Mouse (Mus musculus): ENCODE measurements around the gene Polrmt.

The Polrmt gene

DNA sequence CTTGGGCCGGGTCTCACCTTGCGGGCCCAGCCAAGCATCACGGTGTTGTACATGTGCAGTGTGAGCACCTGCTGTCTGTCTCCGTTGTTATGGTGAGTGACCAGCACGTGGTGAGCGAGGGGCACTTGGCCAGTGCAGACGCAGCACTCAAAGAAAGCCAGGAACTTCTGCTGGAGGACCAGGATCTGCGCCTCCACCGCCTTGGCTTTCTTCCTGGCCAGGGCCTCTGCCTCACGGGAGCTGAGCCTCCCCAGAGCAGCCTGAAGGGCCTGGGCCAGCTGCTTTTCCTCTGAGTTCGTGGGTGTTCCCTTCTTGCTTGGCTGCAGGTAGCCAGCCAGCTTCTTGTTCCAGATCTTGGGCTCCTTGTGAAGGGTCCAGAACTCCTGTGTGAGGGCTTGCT lies 3.2 kb downstream of the Polrmt start:
- DNase-seq (ENCODE audit: low read depth): no peak

DNA sequence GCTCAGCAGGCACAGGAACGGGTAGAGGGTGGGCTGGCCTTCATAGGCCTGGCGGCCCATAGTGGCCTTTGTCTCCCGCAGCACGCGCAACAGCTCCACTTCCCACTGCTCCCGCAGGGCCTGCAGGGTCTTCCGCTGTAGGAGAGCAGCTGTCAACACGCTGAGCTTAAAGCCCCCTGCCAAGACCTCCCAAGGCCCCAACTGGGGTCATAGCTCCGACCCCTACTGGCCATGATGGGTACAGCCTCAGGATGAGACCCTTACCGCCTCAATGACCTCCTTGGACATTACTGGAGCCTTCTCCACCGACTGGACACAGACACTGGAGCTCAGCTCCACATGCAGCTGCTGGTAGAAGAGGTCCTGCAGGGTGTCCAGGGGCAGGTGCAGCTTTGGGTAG lies 5.5 kb downstream of the Polrmt start:
- DNase-seq (ENCODE audit: low read depth): no peak

DNA sequence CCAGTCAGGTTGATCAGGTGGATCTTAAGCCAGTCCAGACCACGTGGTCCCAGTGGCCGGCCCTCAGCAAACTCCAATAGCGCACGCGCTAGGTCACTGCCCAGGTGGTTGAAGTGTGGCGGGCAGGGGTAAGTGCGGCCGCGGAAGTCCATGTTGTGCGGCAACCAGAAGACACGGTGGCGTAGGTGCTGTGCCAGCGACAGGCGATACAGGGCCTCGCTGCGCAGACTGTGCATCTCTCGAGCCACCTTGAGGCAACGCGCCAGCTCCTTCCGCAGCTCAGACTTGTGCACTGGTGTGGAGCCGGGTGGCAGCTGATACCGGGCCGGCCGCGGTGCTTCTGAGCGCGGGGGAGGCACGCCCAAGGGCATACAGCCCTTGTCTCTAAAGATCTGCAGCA lies 7.1 kb downstream of the Polrmt start:
- no peak for DNase-seq (ENCODE audit: low read depth)

DNA sequence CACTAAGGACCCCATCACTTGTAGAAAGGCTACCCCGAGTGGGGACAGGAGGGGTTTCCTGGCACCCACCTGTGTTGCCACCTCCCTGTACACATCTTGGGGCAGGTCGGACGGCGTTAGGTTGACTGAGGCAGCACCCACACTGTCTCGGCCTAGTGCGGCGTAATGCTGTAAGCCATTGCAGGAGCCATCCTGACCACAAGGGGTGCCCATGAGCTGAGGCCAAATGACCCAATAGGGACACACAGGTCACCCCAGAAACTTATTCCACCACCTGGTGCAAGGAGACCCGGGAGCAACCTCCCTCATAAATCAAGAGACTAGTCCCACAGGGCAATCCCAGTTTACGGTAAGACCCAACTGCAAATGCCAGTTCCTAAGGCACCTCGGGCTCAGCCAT lies 8.1 kb downstream of the Polrmt start:
- DNase-seq (ENCODE audit: low read depth): no peak

DNA sequence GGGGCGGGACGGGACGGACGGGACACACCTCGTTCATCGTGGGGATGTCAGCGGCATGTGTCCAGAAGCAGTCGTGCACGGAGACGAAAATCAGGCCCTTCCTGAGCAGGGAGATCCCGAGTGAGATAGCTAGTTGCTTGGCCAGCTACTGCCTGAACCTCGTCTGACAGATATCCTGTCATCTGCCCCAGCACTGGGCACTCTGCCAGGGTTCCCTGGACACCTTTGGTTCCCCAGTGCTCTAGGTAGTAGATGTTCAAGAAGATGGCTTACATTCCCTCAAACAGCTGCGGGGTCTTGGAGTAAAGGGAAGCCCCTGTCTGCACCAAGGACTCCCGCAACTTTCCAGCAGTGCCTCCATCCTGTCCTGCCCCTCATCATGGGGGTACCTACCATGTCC lies 9.7 kb downstream of the Polrmt start:
- peak; percentile 30 for DNase-seq (ENCODE audit: low read depth)

DNA sequence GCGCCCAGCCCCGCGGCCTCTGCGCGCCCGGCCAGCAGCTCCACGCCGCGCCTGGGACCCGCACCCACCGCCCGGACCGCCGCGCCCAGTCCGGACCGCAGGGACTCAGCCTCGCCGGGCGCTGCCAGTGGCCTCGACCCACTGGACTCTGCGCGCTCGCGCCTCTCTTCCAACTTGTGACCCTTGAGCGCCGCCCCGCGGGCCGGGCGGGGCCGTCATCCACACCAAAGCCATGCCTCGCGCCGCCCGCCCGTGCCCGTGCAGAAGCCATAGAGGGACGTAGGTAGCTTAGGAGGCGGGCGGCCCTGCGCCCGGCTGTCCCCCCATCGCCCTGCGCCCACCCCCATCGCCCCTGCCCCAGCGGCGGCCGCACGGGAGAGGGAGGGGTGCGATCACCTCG lies 11.0 kb downstream of the Polrmt start:
- no peak for DNase-seq (ENCODE audit: low read depth)

DNA sequence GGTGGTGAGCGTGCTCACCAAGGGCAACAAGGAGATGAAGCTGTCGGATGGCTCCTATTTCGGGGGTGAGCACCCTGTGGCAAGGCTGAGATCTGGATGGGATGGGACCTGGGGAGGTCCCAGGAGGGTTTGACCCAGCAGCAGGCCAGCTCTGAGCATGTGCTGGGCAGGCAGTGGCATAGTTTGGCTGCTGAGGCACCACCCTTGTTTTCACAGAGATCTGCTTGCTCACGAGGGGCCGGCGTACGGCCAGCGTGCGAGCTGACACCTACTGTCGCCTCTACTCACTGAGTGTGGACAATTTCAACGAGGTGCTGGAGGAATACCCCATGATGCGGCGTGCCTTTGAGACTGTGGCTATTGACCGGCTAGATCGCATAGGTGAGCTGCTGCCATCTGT lies 12.5 kb downstream of the Polrmt start:
- DNase-seq (ENCODE audit: low read depth): no peak

DNA sequence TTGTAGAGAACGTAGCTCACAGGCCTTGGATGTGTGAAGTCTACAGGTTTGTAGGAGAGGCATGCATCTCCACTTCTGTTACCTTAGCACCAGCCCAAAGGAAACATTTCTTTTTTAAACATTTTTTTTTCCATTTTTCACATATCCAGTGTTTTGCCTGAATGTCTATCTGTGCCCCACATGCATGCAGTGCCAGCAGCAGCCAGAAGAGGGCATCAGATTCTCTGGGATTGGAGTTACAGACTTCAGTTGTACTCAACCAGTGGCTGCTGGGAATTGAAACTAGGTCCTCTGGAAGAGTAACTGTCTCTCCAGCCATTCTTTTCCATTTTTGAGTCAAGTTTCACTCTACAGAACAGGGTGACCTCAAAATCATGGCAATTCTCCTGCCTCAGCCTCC lies 13.9 kb downstream of the Polrmt start:
- peak; percentile 42 for DNase-seq (ENCODE audit: low read depth)

DNA sequence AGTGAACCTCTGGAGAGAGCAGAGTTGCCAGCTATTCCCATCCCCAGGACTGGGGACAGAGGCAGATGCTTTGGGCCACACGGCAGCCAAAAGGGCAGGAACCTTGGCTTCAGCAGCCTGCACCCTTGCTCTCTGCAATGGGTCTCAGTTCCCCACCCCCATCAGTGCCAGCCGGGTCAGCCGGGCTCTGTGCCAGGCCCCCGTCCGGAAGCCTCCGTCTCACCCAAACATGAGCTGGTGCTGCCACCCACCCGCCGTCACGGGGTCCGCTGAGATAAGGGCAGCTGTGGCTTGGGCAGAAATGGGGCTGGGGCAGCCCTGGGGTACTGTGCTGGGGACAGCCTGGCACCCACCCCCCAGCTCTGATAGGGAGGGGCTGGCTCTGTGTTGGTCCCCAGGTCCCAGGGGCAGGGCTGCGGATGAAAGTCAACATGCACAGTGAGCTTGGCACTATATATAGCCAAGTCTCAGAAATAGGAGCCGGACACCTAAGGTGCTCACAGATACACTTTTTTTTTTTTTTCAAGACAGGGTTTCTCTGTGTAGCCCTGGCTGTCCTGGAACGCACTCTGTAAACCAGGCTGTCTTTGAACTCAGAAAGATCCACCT lies 16.9 kb downstream of the Polrmt start:
- DNase-seq (ENCODE audit: low read depth): peak; percentile 29

DNA sequence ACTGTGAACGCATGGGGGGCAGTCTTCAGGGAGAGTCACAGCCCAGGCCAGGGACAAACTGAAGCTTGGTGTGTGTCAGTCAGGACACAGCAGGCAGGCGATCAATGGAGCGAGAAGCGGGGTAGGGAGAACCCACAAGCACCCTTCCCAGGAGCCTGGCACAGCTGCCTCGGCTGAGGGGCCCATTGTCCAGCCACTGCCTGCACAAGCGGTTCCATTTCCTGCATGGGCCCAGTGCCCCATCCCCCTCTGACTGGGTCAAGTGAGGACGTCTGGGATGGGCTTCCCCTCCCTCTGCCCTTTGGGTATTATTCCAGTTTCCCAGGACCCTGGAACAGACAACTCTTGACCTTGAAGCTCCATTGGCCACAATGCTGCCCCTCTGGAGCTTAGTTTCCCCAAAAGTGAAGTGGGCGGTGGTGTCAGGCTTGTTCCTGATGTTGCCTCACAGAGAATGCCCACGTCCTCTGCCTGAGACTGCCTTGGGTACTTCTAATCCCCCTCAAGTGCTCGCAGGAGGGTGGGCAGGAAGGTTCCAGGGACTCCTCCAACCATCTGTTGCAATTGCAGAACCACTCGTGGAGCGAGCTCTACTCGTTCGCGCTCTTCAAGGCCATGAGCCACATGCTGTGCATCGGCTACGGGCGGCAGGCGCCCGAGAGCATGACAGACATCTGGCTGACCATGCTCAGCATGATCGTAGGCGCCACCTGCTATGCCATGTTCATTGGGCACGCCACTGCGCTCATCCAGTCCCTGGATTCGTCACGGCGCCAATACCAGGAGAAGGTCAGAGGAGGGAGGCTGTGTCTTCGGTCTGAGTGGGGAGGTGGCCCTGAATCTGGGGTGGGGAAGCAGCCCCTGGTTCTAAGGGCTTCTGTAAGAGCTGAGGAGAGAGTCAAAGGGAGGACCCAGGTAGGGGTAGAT lies 17.8 kb downstream of the Polrmt start:
- no peak for DNase-seq (ENCODE audit: low read depth)

DNA sequence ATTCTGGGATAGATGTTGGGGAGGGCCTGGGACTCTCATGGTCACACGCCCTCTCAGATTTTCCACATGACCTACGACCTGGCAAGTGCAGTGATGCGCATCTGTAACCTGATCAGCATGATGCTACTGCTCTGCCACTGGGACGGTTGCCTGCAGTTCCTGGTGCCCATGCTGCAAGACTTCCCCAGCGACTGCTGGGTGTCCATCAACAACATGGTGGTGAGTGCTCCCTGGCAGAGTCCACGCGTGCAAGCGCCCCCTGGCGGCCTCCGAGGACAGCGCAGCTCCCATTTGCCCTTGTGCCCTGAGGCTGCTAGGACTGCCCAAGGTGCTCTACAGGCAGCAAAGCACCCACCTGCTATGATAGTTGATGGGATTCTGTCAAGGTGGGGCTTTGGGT lies 20.3 kb downstream of the Polrmt start:
- peak; percentile 70 for DNase-seq (ENCODE audit: low read depth)

DNA sequence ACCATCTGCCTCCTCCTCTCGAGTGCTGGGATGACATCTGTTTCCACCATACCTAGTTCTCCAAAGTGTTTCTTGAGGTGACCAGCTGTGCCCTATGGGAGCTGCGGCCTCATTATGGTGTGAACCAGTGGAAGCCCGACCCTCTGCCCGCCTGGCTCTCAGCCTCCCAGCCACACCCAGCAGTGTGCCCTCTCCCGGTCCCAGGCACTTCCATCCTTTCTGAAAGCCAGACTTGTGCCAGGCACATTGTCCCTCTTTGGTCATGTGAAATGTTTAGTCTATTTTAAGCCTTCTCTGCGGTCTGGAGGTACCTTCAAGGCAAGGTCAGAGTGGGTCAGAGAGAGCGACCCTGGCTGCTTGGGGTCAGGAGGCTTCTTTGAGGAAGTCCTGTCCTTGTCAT lies 22.7 kb downstream of the Polrmt start:
- no peak for DNase-seq (ENCODE audit: low read depth)

DNA sequence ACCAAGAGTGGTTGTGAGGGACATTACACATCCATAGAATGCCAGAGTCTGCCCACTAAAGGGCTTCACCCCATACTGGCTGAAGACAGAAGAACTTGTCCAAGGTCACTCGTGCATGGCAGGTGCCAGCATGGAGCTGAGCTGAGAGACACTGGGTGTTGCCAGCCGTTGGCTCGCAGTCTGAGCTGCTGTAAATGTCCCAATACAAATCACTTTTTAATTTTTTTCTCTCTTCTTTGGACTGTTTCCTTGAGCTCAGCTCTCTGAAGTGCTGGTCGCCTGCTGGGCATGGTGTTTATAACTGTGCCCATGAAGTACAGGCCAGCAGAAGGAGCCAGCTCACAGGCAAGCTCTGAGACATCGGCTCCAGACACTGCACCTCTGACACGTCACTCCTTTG lies 23.3 kb downstream of the Polrmt start:
- DNase-seq (ENCODE audit: low read depth): no peak

DNA sequence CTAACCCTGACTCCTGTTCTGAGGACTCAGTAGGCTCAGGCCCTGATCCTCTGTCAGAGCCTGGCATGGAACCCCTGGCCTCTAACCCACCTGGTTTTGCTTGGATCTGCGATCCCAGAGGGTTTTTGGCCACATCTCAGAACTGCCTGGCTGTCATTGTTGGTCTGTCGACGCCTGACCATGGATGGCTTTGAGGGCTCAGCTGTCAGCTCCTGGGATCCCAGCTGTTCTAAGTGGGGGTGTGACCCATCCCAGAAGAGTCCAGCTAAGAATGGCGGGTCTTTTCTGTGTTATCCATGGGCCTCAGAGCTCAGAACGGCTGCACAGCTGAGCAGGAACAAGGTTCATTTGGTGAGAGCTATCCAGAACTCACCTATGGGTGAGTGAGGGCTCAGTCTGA lies 25.3 kb downstream of the Polrmt start:
- no peak for DNase-seq (ENCODE audit: low read depth)

DNA sequence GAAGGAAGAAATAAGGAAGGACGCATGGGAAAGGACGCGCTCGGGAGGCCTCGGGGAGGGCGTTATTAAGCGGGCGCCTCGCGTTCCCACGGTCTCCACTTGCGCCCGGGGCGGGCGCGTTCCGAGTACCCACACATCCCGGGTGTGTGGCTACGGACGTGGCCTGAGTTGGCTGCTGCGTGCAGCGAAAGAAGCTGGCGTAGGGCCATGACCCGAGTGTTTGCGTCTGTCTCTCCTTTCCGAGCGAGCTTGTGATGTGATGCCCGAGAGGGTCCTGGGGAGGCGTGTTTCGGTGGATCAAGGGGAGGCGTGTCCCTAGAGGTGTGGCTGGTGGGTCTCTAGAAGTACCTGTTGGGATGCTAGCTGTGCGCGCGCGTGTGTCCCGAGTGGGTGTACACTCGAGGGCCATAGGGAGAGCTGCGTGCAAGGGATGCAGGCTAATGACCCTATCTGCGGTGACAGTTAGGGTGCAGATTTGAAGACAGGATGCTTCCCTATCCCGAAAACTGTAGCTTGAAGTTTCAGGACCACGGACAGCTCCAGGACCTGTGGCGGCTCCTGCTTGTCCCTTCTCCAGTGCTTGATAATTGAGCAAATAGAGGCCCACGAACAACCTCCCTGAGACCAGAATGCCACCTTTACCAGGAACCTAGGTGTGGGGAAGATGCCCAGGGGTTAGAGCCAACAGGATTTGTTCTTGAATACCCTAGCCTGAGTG lies 28.6 kb downstream of the Polrmt start:
- peak; percentile 68 for DNase-seq (ENCODE audit: low read depth)

DNA sequence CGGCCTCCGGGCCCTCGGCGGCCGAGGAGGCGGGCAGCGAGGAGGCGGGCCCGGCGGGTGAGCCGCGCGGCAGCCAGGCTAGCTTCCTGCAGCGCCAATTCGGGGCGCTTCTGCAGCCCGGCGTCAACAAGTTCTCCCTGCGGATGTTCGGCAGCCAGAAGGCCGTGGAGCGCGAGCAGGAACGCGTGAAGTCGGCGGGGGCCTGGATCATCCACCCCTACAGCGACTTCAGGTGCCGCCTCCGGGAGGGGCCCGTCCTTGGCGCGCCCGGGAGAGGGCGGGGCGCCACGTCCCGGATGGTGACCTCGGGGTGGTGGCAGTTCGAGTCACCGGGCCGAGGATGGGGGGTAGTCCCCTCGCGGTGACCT lies 29.4 kb downstream of the Polrmt start:
- no peak for DNase-seq (ENCODE audit: low read depth)

DNA sequence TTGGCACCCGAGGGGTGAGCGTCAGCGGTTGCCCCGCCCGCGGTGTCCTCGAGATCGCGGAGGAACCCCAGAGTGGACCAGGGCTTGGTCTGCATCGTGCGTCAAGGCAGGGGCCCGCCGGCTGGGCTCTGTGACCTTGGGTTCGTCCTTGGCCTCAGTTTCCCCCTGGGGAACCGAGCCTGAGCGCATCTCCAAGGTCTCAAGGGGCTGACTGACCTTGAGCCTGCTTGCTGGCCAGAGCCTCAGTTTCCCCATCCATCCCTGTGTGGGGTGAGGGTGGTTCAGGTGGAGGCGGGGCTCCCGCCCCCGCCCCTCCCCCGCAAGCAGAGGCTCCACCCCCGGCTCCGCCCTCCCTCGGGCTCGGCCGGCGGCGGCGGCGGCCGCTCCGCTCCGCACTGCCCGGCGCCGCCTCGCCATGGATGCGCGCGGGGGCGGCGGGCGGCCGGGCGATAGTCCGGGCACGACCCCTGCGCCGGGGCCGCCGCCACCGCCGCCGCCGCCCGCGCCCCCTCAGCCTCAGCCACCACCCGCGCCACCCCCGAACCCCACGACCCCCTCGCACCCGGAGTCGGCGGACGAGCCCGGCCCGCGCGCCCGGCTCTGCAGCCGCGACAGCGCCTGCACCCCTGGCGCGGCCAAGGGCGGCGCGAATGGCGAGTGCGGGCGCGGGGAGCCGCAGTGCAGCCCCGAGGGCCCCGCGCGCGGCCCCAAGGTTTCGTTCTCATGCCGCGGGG lies 30.0 kb downstream of the Polrmt start, which contains the start of gene Hcn2:
Hcn2 (plus strand) TSS at position 381 of the 734 bp plus-strand sequence.
- no peak for DNase-seq (ENCODE audit: low read depth)

DNA sequence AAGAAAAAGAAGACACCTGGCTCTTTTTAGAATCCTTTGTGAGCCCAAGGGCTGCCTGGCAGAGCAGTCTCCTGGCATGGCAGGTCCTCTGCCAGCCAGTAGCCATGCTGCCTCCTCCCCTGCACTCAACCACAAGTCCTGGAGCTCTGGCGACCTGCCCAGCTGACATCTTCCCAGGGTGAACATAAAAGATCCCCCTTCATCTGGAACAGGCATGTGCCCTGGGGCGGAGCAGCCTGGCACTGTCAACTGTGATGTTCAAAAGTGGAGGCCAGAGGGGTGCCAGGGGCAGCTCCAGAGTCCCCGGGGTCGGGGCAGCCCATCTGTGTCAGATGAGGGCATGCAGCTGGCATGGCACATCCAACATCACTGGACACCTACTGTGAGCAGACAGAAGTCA lies 31.4 kb downstream of the Polrmt start:
- no peak for DNase-seq (ENCODE audit: low read depth)

DNA sequence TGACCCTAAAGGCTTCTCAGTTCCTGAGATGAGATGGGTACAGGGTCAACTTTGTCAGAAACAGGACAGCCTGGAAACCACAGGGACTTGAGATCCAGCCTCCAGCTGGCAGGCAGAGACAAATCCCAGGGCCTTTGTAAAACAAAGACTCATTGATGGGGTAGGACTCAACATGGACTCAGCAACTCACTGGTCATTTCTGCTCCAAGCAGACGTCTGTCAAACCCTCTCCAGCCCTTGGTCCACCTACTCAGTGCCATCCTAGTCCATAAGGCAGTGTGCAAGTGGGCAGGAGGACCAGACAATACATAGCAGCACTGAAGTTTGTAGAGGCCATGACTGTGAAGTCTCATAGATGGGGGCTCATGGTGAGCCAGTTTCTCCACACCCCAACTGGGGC lies 33.2 kb downstream of the Polrmt start:
- DNase-seq (ENCODE audit: low read depth): no peak

DNA sequence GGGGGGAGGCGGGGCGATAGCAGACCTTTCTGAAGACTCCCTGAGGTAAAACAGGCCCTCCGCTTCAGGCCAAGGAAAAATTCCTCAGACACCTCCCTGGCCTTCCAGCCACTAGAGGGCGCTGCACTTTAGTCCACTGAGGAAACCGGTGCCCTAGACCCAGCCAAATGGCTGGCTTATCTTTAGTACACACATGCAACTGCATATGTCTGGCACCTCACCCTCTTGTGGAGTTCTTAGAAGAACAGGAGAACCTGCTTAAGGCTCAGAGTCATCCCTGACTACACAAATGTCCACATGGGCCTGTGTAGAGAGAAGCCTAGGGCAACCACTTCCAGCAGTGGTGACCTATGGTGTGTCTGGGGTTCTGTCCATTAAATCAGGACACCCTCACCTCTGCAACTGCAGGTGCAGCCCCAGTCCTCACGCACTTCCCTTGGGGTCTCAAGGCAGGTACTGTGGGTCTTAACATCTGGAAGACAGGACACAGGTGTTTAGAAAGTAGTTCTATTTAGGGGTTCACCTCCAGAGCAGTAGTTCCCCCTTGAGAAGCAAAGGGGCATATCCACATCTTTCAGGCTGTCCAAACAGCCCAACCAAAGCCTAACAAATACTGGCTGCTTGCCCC lies 33.8 kb downstream of the Polrmt start:
- peak; percentile 83 for DNase-seq (ENCODE audit: low read depth)

DNA sequence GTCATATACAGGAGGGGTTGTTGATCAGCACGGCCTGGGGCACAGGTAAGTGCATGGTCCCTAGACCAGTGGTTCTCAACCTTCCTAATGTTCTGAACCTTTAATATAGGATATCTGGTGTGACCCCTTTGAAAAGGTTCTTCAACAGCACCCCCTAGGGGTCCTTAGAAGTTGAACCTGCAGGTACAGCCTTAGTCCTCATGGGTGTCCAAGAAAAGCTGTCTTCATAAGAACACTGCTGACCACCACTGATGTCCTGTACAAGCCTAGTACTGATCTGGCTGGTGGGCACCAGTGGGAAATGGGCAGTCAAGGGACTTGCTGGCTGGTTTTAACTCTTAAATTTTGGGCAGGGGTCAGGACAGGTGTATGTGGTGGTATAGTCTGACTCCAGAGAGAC lies 34.4 kb downstream of the Polrmt start:
- peak; percentile 80 for DNase-seq (ENCODE audit: low read depth)

DNA sequence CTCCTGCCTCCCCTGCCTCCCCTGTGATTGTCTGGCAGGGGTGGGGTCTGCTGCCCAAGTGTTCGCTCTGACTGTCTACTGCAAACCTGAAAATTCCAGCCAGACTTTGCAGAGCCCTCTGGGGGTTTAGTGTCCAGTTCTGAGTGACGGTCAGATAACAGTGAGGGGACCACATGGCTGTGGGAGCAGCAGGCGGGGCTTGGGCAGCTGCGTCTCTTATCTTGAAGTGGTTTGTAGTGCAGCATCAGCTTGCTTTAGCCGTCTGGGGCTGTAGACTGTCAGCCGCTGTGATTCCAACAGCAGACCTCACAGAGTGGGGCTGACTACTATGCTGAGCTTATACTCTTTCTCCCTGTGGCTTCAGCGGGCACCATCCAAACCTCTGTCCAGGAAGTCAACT lies 37.1 kb downstream of the Polrmt start:
- DNase-seq (ENCODE audit: low read depth): no peak
